ENCODE assay signal across 22 mouse cellular contexts in genomic region chr9:122157079-122157441, GRCm38 (mm10). TPM values are rescaled to one million over a fixed set of nuclear protein-coding genes. Genes with fewer than 3 reads are reported as not detected.
DNase-seq lines count a peak whose midpoint lies in the region; ATAC-seq and TF ChIP-seq lines count a peak whose summit lies in the region.
"Had no signal": no experiment of that assay in that cellular context is flagged by ENCODE, and none has a peak within 500 bp of the region (broad histone marks: within the 10 kb centered on the region; RNA-seq: fewer than 3 reads in every experiment).

No protein-coding gene starts in this region.

- no peak overlapping the region for H3K4me2 ChIP-seq in intestine, embryonic 15.5 days (replicated peaks)
- H3K4me2 ChIP-seq in intestine, postnatal 0 days (replicated peaks; ENCODE audit: low read depth) = peak overlapping the region; percentile 0; the same call in 1 of the 2 replicates
- H3K4me2 ChIP-seq: forebrain, embryonic 13.5 days; heart, embryonic 11.5 days; liver, embryonic 15.5 days; lung, embryonic 15.5 days; midbrain, embryonic 13.5 days had no signal

- no peaks in the 10 kb centered on the region for H3K27me3 ChIP-seq in intestine, embryonic 15.5 days (replicated peaks)
- H3K27me3 ChIP-seq in intestine, postnatal 0 days (replicated peaks; ENCODE audit: control insufficient read depth, insufficient read depth, low read length) = no peaks in the 10 kb centered on the region
- H3K27me3 ChIP-seq: forebrain, embryonic 13.5 days; liver, embryonic 15.5 days; lung, embryonic 15.5 days; megakaryocyte, embryonic 14.5 days; midbrain, embryonic 13.5 days had no signal

- H3K4me1 ChIP-seq in intestine, embryonic 15.5 days (replicated peaks) = 0 out of 2 replicates have a peak, but pooled peaks cover 4% of the 10 kb centered on the region
- peaks cover 6% of the 10 kb centered on the region; the same call in 1 of the 2 replicates for H3K4me1 ChIP-seq in intestine, postnatal 0 days (replicated peaks; ENCODE audit: control insufficient read depth, insufficient read depth, low read length)
- H3K4me1 ChIP-seq: forebrain, embryonic 13.5 days; limb, embryonic 10.5 days; lung, embryonic 15.5 days; midbrain, embryonic 13.5 days had no signal

- no peak for TF ChIP-seq CTCF in intestine, postnatal 0 days (IDR thresholded peaks at IDR 0.05; ENCODE audit: low read depth)

- H3K9me3 ChIP-seq in intestine, embryonic 15.5 days = no peaks in the 10 kb centered on the region
- H3K9me3 ChIP-seq in intestine, postnatal 0 days (ENCODE audit: control insufficient read depth) = no peaks in the 10 kb centered on the region
- H3K9me3 ChIP-seq: limb, embryonic 10.5 days; liver, embryonic 15.5 days; lung, embryonic 15.5 days; midbrain, embryonic 13.5 days had no signal

- intact Hi-C loops in left cerebral cortex, postnatal 14 days (cut with DNase I) = no loop called here

- H3K9ac ChIP-seq in intestine, embryonic 15.5 days = no peak overlapping the region
- H3K9ac ChIP-seq in intestine, postnatal 0 days (ENCODE audit: low read depth, low read length) = no peak overlapping the region
- H3K9ac ChIP-seq: forebrain, embryonic 13.5 days; liver, embryonic 15.5 days; lung, embryonic 15.5 days; midbrain, embryonic 13.5 days had no signal

- ATAC-seq in intestine, embryonic 15.5 days = peak; percentile 44; the same call in 1 of the 2 replicates
- ATAC-seq in intestine, postnatal 0 days = no peak
- no peak for ATAC-seq in activated CD4-positive, CD25-positive, alpha-beta regulatory T cell, adult 4 months
- ATAC-seq: forebrain, embryonic 13.5 days; hindbrain, postnatal 0 days; midbrain, embryonic 13.5 days had no signal

- peak; percentile 46 to 55 for DNase-seq in frontal cortex, adult 2 months (ENCODE audit: extremely low spot score in 1 of 2, low spot score in 1 of 2)
- no peak for DNase-seq in frontal cortex, postnatal 10 days (ENCODE audit: low spot score in 2 of 2)
- DNase-seq in left cerebral cortex, adult 11 months (ENCODE audit: low spot score) = peak; percentile 11
- no peak for DNase-seq in left cerebral cortex, postnatal 14 days (ENCODE audit: low spot score in 2 of 2)
- DNase-seq: adrenal gland, postnatal 10 days; heart, postnatal 10 days; kidney, adult 18-20 months; layer of hippocampus, postnatal 36 days; liver; lung, postnatal 36 days had no signal

- H3K27ac ChIP-seq in intestine, embryonic 15.5 days = 0 out of 2 replicates have a peak overlapping the region, but pooled peaks have one; percentile 36
- H3K27ac ChIP-seq in intestine, postnatal 0 days (ENCODE audit: low read depth, low read length) = peak overlapping the region; percentile 63
- H3K27ac ChIP-seq: forebrain, embryonic 13.5 days; hindbrain, postnatal 0 days; limb, embryonic 10.5 days; liver, embryonic 15.5 days; lung, embryonic 15.5 days; midbrain, embryonic 13.5 days; stomach, postnatal 0 days had no signal

- no peak overlapping the region for H3K4me3 ChIP-seq in intestine, embryonic 15.5 days (replicated peaks)
- H3K4me3 ChIP-seq in intestine, postnatal 0 days (ENCODE audit: low read depth, low read length) = no peak overlapping the region
- H3K4me3 ChIP-seq: forebrain, embryonic 13.5 days; limb, embryonic 10.5 days; liver, embryonic 15.5 days; lung, embryonic 15.5 days; megakaryocyte, embryonic 14.5 days; midbrain, embryonic 13.5 days had no signal

- peaks cover 21% of the 10 kb centered on the region for H3K36me3 ChIP-seq in intestine, embryonic 15.5 days
- peaks cover 36% of the 10 kb centered on the region for H3K36me3 ChIP-seq in intestine, postnatal 0 days (ENCODE audit: control insufficient read depth, insufficient read depth)

- WGBS in intestine, embryonic 15.5 days = 87% methylated on average over 14 of the region's 14 CpGs
- WGBS in intestine, postnatal 0 days = 70% methylated on average over 14 of the region's 14 CpGs

RNA-seq across cellular contexts. Expression of gene Snrk, which starts 40.0 kb away (rescaled TPM):
- polyA plus RNA-seq in frontal cortex, adult 2 months (2012; rRNA removed) = 121 and 123 TPM in 2 replicates
- total RNA-seq in left cerebral cortex, postnatal 14 days (2021) = 100 to 1,000 TPM; 105 to 126 TPM
- polyA plus RNA-seq in intestine, embryonic 15.5 days (2015; fragmentation: Nextera tagmentation; extraction: Ambion mirVana) = 46.1 and 49.4 TPM in 2 replicates
- 35.4 and 35.6 TPM in 2 replicates for polyA plus RNA-seq in intestine, postnatal 0 days (2015; fragmentation: Nextera tagmentation; extraction: Ambion mirVana)
- polyA plus RNA-seq in activated CD4-positive, CD25-positive, alpha-beta regulatory T cell, adult 4 months (2017; shearing (Covaris generic)) = 10 to 100 TPM; 23.1 to 25.9 TPM

Comparison
In these comparisons a context has a peak if more than half of its experiments do, and no peak if none do; other contexts are left out.
1. DNase-seq: peak in frontal cortex, adult 2 months (2 of 2) and left cerebral cortex, adult 11 months (single experiment); none in frontal cortex, postnatal 10 days (0 of 2) and left cerebral cortex, postnatal 14 days (0 of 2).